Mouse (Mus musculus) spleen, adult 2 months (tissue): ENCODE data around the gene Nlrp5.
"Not testable (repeated sequence)": the region's sequence is repeated elsewhere in the genome, so short reads cannot be mapped to it uniquely, and the experiment has no call there.

Experiments
- CTCF ChIP-seq: fragments of 200-500 bp; IDR thresholded peaks from 2 replicates; pipeline ENCODE4 v1.5.1; 2011; ENCODE audit warnings: mild to moderate bottlenecking, inconsistent platforms; ENCODE audit not compliant: insufficient read depth, insufficient read length, insufficient replicate concordance; ENCODE audit errors: extremely low read depth
- POLR2A ChIP-seq: fragments of 200-500 bp; IDR thresholded peaks from 2 replicates; pipeline ENCODE4 v1.6.1; 2011; ENCODE audit warnings: low read depth, low read length, inconsistent platforms

DNA sequence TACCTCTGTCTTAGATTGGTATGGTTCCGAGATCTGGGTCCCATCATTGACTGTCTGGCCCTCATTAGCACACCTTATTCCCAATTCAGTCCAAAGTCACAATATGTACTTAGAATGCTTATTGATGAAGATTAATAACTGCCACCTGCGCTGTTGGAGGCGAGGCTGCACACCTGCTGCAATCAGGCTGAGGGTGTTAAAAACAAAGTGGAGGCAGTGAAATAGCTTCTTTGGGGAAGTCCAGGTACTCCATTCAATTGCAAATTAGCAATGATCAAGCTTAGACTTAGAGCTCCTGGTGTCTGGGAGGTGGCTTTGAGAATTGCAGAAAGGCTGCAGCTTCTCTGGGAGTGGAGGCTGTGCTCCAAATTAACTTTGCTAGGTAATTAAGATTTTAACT, 85.1 kb downstream of the Nlrp5 start:
- not testable (repeated sequence) for TF ChIP-seq POLR2A, CTCF
